Mouse (Mus musculus) kidney, adult 2 months (tissue): ENCODE measurements around the gene Krt9.

Experiments
- CTCF ChIP-seq: fragments of 200-500 bp; conservative IDR thresholded peaks from 2 replicates; pipeline ENCODE4 v1.5.1; 2011; ENCODE audit warnings: low read depth, mild to moderate bottlenecking, control low read depth, low read length, moderate library complexity, mixed read lengths; ENCODE audit not compliant: insufficient read depth, insufficient read length
- POLR2A ChIP-seq: fragments of 200-500 bp; IDR thresholded peaks from one replicate; pipeline ENCODE4 v1.6.1; 2011; ENCODE audit warnings: low read depth, low read length, control low read depth

- TF ChIP-seq CTCF (no peak), POLR2A (no peak)
Measured at GRCm38 (mm10) chr11:100181725-100182124, 11.3 kb downstream of the Krt9 start.
